Mouse (Mus musculus): Measurements from ENCODE around the gene Cpn1.

- TF ChIP-seq CTCF (IDR thresholded peaks at IDR 0.05; ENCODE audit: borderline replicate concordance, extremely low read depth, insufficient read depth, insufficient read length) (no peak), POLR2A (IDR thresholded peaks at IDR 0.05; ENCODE audit: borderline replicate concordance, extremely low read depth, insufficient read depth, insufficient read length, poor library complexity, severe bottlenecking) (no peak)
Observed at GRCm38 (mm10) chr19:43966481-43966880, 19.9 kb downstream of the Cpn1 start.
